Mouse (Mus musculus): ENCODE results near the gene Vamp3.
A peak's percentile ranks its signal among the peaks of the same experiment; 100 is the strongest.

Gene Vamp3

DNA sequence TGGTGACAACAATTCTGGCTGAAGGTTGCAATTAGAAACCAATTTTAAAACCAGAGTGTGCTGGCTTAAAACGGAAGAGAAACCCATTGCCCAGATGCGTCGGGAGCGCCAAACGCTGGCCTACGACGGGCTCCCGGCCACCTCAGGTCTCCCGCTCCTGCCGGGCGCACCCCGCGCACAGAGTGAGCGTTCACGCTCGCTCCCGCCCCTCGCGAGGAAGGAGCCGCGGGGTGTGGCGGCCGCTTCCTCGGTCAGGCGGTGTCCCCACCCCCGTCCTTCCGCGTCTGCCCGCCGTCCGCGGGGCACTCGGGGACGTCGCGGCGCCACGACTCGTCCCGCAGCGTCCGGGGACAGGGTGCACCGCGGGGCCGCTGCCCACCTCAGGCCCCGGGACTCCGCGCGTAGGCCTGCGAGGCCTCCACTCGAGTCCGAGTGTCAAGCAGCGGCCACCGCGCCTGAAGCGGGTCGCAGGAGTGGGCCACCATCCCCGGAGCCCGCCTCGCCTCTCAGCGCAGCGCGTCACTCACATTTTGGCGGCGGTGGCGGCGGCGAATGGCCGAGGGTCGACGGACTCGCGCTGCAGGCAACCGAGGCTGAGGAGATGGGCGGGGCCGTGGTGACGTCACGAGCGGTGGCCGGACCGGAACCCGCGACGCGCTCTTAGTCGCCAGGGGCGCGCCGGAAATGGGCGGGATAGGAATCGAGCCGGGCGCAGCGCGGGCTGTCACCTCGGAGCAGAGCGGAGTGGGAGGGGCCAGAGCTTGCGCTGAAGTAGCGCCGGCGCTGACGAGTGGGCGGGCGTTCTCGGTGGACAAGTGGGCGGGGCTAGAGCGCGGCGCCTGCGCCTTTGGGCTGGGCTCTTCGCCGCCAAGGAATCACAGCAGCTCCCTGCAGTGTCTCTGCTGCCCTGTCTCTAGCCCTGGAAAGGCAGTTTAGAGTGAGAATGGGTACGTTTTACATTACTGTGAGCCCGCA, at the start of gene Vamp3:
Gene Vamp3, minus strand, starts transcription at position 617 of the 975 bp plus-strand sequence.
- DNase-seq (ENCODE audit: low read depth, low spot score), result peak; percentile 100

DNA sequence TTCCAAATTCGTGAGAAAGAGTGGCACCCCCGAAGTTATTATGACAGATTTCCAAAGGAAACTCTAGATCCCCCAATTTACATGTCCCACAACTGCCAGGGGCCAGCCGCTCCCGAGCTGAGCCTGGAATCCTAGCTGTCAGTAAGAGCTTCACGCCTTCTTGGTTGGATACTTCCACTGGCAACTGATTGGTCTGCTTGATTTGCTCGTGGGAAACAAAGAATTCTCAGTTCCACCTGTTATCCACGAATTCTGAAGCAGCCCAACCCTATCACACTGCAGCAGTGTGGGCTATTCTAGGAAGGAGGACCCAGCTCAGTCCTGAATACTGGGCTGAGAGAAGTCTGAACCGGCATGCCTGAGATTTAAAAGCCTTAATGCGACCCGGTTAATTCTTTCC, 48.7 kb upstream of the Vamp3 start:
- DNase-seq (ENCODE audit: low read depth, low spot score), result no peak

GRCm38 (mm10) chr4:151105886-151106285, 48.1 kb upstream of the Vamp3 start:
- no peak for DNase-seq (ENCODE audit: low read depth, low spot score)

DNA sequence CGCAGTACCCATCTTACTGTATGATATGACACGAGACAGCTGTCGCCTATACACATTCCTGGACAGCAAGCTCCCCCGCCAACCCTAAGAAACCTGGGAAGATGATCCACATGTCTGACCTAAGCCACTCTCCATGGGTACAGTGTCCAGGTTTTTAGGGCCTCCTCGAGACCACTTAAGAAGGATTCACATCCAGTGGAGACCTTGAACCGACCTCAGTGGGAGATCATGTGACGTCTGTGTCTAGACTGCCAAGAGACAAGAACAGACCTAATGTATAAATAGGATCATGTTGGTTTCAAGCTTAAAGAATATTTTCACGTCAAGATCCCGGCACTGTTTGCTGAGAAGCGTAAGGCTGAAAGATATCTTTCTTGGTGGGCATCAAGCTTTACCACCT, 46.4 kb upstream of the Vamp3 start:
- no peak for DNase-seq (ENCODE audit: low read depth, low spot score)

- DNase-seq (ENCODE audit: low read depth, low spot score), result no peak
Observed at GRCm38 (mm10) chr4:151103646-151104045, 45.9 kb upstream of the Vamp3 start.

GRCm38 (mm10) chr4:151097104-151097438, 39.3 kb upstream of the Vamp3 start:
- no peak for DNase-seq (ENCODE audit: low read depth, low spot score)

DNA sequence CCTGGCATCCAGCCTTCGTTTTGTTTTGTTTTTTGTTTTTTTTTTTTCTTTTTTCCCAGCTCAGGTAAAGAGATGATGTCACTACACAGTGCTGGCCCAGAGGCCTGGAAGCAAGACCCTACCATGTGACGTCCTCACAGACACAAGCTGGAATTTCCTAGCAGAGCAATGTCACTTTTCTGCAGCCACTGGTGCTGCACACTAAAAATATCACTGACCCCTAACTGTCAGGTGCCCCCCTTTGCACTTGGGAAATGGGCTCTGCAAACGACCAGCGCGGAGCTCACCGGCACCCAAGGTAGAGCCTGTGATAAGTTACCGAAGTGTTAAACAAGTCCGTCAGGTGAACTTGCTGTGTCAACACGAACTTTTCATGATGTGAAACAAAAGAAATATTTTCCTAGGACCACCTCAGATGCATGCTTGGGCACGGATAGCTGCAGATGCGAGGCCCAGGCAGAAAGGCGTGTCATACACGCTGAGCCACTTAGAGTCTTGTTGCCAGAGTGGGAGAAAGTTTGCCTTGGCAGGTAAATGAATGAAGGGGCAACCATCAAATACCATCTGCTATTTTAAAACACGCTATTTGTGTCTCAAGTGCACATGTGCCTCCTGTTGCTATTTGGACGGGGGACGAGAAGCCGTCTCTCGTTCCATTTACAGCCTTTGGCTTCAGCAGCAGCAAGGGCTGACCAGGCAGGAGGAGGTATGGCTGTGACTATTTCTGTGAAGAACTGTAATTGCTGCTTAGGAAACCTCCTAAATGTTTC, 38.8 kb upstream of the Vamp3 start:
- DNase-seq (ENCODE audit: low read depth, low spot score), result no peak

- DNase-seq (ENCODE audit: low read depth, low spot score), result peak; percentile 60
Observed at GRCm38 (mm10) chr4:151095207-151095606, 37.4 kb upstream of the Vamp3 start.

GRCm38 (mm10) chr4:151089270-151089669, 31.5 kb upstream of the Vamp3 start, which contains the start of gene Gm13090:
Gm13090 (plus strand) TSS chr4:151089570.
- DNase-seq (ENCODE audit: low read depth, low spot score), result no peak

DNA sequence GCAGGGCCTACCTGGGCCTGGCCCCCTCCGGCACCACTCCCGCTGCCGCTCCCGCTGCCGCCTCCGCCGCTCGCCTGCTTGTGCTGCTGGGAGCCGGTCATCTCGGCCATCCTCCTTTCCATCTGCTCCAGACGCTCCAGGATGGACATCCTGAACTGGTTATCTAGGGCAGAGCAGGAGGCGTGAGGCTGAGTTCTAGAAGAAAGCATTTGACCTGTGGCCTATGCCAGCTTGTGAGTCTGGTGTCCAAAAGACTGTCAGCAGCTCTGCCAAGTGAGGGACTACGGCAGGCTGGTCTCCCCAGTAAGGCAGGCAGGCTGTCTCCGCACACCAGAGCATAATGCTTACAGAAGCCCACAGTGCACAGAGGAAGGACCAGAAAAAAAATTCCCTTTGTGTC, 31.1 kb upstream of the Vamp3 start:
- DNase-seq (ENCODE audit: low read depth, low spot score), result no peak

DNA sequence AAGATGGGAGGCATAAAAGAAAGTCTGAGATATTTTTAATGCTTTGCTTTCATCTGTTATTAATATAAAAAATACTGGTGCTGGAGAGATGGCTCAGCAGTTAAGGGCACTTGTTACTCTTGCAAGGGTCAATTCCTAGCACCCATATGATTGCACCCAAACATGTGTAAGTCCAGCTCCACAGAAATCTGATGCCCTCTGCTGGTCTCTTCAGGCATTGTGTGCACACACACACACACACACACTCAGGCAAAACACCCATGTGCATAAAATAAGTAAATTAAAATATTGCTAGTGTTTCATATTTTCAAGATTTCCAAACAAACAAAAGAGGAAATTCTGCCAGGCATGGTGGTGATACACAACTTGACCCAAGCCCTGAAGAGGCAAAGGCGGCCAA, 29.6 kb upstream of the Vamp3 start:
- no peak for DNase-seq (ENCODE audit: low read depth, low spot score)

DNA sequence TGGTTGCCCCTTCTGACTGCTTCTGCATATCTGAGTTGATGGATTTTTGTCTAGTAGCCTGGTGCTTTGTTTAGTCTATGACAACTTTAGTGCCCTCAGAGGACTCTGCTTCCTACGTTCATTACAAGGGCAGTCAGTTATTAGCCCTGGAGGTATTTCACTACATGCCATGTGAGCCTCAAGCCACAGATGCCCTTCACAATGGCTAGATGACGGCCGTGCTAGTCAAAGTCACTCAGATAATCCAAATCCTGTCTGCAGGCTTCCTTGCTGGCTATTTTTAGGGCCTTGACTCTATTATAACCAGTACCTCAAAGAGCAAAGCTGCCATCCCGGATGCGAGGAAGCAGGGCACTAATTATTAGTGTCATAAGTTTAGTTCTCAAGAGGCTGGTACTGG, 25.3 kb upstream of the Vamp3 start:
- no peak for DNase-seq (ENCODE audit: low read depth, low spot score)

GRCm38 (mm10) chr4:151081977-151082376, 24.2 kb upstream of the Vamp3 start:
- DNase-seq (ENCODE audit: low read depth, low spot score), result no peak

DNA sequence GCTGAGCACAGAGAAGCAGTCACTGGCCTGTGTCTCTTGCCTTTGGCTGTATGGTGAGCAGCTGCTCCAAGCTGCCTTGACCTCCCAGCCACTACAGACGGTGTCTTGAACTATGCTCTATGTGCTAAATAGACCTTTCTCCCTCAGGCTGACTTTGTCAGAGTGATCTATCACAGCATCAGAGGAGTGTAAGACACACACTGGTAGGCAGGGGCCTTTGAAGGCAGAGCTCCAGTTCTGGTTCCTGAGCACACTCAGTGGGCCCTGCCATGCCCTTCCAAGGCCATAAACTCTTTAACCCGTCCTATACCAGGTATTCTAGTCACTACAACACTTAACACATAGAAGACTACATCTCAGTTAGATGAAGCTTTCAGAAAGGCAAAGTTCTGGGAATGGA, 23.6 kb upstream of the Vamp3 start:
- DNase-seq (ENCODE audit: low read depth, low spot score), result no peak

- DNase-seq (ENCODE audit: low read depth, low spot score), result no peak
Observed at GRCm38 (mm10) chr4:151074817-151075216, 17.1 kb upstream of the Vamp3 start.

- peak; percentile 69 for DNase-seq (ENCODE audit: low read depth, low spot score)
Observed at GRCm38 (mm10) chr4:151073108-151073744, 15.5 kb upstream of the Vamp3 start.

- DNase-seq (ENCODE audit: low read depth, low spot score), result no peak
Observed at GRCm38 (mm10) chr4:151070962-151071361, 13.2 kb upstream of the Vamp3 start.

GRCm38 (mm10) chr4:151068751-151069150, 11.0 kb upstream of the Vamp3 start:
- DNase-seq (ENCODE audit: low read depth, low spot score), result no peak

GRCm38 (mm10) chr4:151059566-151059965, 1.8 kb upstream of the Vamp3 start:
- no peak for DNase-seq (ENCODE audit: low read depth, low spot score)

DNA sequence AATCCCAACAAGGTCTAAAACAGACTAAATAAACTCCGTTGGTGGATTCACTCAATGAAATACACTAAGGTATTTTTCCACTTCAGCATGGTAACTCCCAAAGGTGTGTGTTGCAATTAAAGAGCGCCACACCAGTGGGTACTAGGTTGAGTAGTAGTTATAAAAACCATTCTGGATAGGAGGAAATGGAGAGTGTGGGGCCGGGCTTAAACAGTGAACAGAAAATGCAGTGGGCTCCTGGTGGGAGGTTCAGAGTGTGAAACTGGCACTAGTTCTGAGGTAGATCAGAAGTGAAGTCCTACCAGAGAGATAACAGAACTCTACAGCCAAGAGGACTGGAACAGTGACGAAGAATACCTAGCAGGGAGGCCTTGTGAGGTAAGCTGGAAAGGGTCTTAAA, 871 bp upstream of the Vamp3 start:
- DNase-seq (ENCODE audit: low read depth, low spot score), result no peak

DNA sequence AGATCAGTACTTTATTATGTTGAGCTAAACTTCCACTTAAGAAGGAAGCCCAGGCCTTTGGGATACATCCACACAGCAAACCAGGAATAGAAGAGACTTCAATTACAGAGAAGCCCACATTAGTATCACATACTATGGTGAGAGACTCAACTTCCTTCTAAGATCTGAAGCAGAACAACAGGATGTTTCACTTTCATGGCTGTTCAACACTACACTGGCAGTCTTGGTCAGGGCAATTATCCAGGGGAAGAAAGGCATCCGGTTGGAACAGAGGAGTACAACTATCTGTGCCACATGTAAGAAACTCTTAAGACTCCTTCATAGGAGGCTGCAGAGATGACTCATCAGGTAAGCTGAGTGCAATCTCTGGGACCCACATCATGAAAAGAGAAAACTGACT, 6.6 kb downstream of the Vamp3 start:
- no peak for DNase-seq (ENCODE audit: low read depth, low spot score)

- DNase-seq (ENCODE audit: low read depth, low spot score), result no peak
Observed at GRCm38 (mm10) chr4:151046524-151046923, 11.2 kb downstream of the Vamp3 start.

Data from mesoderm, embryonic 11.5 days (tissue).